Mouse (Mus musculus): ENCODE data around the gene Ppp4c.

DNA sequence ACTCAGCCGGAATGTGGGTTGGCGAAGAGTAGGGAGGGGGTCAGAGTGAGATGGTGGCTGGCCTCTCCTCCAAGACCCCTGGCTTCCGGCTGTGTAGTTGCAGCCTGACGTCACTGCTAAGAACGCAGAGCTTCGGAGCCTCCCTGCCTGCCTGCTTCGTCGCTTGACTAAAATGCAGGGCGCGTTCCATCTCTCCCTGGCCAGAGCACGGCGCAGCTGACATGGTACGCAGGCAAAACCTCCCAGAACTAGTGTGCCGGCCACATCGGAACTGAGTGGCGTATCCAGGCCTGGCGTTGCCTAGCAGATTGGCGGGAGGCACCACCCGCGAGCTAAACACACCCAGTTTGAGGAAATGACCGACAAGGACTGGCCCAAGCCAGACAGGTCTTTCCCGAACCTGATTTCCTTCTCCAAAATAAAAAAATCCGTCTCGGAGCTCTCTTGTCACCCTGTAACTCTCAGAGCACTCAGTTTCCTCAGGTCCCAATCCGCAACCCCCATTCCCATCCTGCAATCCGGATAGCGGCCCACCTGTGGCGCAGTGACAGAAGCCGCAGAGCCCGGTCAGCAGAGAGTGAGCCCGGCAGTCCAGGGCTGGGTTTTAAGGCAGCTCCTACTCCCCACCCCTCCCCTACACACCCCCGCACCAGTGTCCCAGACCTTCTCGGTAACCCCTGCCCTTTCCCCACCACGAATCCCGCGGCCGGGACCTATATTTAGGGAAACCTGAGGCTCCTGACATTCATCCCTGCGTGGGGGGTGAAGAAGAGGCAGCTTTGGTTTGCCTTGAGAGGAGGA is 7.4 kb upstream of the Ppp4c start:
- TF ChIP-seq CTCF (IDR thresholded peaks at IDR 0.05; ENCODE audit: extremely low read depth, insufficient read depth, insufficient read length, insufficient replicate concordance) (peak; percentile 44; the same call in 1 of the 2 replicates), POLR2A (IDR thresholded peaks at IDR 0.05; ENCODE audit: low read depth, low read length) (peak; percentile 57)

Measured in spleen, adult 2 months (tissue).